Mouse (Mus musculus): ENCODE measurements at regions not wholly inside any gene's neighbourhood (a gene's known extent, or its start where the extent isn't known, plus 50 kb on each side); places are given as distances from the start of the nearest gene placed in this dataset.

DNA sequence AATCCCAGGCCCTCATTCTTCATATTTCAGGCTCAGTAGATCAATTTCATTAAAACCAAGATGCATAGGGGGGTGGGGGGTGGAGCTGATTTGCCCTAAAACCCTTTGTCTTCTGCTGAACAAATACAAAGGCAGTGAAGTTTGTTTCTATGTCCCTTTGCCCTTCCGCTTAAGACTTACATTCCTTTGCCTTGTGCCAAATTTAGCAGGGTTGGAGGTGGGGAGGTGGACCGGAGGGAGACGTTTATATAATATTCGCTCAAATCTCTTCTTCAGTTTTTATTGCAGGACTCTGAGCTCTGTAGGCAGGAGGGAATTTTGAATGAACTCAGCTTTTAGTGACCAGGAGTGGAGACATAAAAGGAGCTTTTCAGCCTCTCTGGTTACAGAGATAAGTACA, 258.8 kb downstream of the Fzd1 start:
- no peaks in the 10 kb centered on the region for H3K36me3 ChIP-seq (ENCODE audit: control insufficient read depth, insufficient read depth, low read length)
- H3K27ac ChIP-seq (ENCODE audit: control insufficient read depth, insufficient read depth, low read depth, low read length), result no peak overlapping the region
- TF ChIP-seq CTCF (IDR thresholded peaks at IDR 0.05; ENCODE audit: control insufficient read depth, insufficient read depth, insufficient replicate concordance, low read depth, low read length) (no peak), POLR2A (IDR thresholded peaks at IDR 0.05; ENCODE audit: control insufficient read depth, low read depth, low read length) (no peak)
- no peaks in the 10 kb centered on the region for H3K27me3 ChIP-seq (ENCODE audit: control insufficient read depth, insufficient read depth, low read length)
- H3K4me1 ChIP-seq (ENCODE audit: control insufficient read depth, insufficient read depth, low read length), result peaks cover 3% of the 10 kb centered on the region
- no peak overlapping the region for H3K4me3 ChIP-seq (ENCODE audit: control insufficient read depth, low read depth, low read length)

DNA sequence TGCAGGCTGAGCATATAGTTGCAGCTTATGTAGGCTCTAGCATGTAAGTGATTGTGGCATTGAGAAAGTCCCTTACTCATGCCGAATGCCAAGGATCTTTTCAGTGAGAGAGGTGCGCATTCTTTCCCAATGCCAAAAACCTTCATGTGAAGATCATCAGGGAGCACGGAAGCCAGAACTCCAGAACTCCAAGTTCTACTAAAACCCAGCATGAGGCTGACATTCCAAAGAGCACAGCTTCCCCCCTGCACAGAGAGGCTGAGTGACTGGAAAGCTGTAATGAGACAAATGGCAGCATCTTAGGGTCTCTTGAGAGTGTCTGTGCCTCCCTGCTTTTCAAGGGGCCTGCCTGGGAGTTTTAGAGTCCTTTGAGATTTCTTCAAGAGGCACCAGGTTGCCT, 259.4 kb downstream of the Fzd1 start:
- H3K4me3 ChIP-seq (ENCODE audit: control insufficient read depth, low read depth, low read length), result no peak overlapping the region
- H3K27me3 ChIP-seq (ENCODE audit: control insufficient read depth, insufficient read depth, low read length), result no peaks in the 10 kb centered on the region
- no peak for TF ChIP-seq POLR2A (IDR thresholded peaks at IDR 0.05; ENCODE audit: control insufficient read depth, low read depth, low read length)
- TF ChIP-seq CTCF (IDR thresholded peaks at IDR 0.05; ENCODE audit: control insufficient read depth, insufficient read depth, insufficient replicate concordance, low read depth, low read length), result no peak
- H3K4me1 ChIP-seq (ENCODE audit: control insufficient read depth, insufficient read depth, low read length), result peaks cover 3% of the 10 kb centered on the region
- 0 out of 2 replicates have a peak overlapping the region, but pooled peaks have one; percentile 13 for H3K27ac ChIP-seq (ENCODE audit: control insufficient read depth, insufficient read depth, low read depth, low read length)
- H3K36me3 ChIP-seq (ENCODE audit: control insufficient read depth, insufficient read depth, low read length), result no peaks in the 10 kb centered on the region

DNA sequence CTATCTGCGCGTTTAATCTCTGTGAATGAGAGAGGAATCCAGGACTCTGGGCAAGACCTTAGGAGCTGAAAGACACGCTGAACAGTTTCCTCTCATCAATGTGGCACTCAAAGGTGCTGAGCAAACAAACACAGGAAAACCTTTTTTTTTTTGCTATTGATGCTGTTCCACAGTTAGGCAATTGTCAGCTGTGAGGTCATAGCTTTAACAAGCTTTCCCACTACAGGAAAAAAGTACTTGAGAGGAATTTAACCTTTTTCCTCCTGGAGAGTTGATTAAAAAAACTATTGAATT, 261.0 kb downstream of the Fzd1 start:
- H3K4me3 ChIP-seq (ENCODE audit: control insufficient read depth, low read depth, low read length), result no peak overlapping the region
- H3K27me3 ChIP-seq (ENCODE audit: control insufficient read depth, insufficient read depth, low read length), result no peaks in the 10 kb centered on the region
- peak overlapping the region; percentile 80 for H3K27ac ChIP-seq (ENCODE audit: control insufficient read depth, insufficient read depth, low read depth, low read length)
- peaks cover 3% of the 10 kb centered on the region for H3K4me1 ChIP-seq (ENCODE audit: control insufficient read depth, insufficient read depth, low read length)
- H3K36me3 ChIP-seq (ENCODE audit: control insufficient read depth, insufficient read depth, low read length), result no peaks in the 10 kb centered on the region
- TF ChIP-seq CTCF (IDR thresholded peaks at IDR 0.05; ENCODE audit: control insufficient read depth, insufficient read depth, insufficient replicate concordance, low read depth, low read length) (no peak), POLR2A (IDR thresholded peaks at IDR 0.05; ENCODE audit: control insufficient read depth, low read depth, low read length) (no peak)

DNA sequence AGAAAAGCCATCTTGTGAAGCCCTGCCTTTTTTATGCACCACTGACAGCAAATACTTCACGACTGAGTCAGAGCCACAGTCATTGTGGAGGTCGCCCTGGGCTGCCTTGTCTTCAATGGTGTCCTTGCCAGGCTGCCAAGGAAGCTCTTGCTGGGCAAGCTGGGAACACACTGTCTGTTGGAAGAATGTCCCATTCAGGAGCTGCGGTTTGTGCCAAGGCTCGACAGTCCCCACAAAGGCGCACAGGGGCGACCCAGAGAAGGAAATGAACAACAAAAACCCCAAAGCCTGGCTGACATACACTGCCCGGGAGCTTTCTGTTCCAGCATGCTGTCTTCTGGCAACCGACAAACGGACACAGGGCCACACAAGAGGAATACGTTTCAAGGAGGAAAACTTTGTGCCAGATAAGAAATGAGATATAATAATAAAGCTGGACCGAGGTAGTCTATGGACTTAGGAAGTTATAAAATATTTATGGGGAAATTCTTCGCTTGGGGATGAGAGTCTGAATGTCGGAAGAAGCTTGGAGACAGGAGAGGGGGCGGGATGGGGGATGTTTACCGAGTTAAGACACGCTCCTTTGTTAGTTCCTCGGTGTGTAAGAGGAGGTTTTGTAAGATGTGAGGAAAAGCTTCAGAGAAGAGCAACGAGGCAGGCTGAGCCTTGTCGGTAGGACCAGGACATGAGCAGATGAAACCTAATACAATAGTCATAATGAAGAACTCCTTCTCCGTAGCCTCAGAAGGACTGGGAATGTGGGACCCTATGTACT, 261.5 kb downstream of the Fzd1 start:
- no peak overlapping the region for H3K4me3 ChIP-seq (ENCODE audit: control insufficient read depth, low read depth, low read length)
- no peaks in the 10 kb centered on the region for H3K36me3 ChIP-seq (ENCODE audit: control insufficient read depth, insufficient read depth, low read length)
- TF ChIP-seq CTCF (IDR thresholded peaks at IDR 0.05; ENCODE audit: control insufficient read depth, insufficient read depth, insufficient replicate concordance, low read depth, low read length) (no peak), POLR2A (IDR thresholded peaks at IDR 0.05; ENCODE audit: control insufficient read depth, low read depth, low read length) (no peak)
- peaks cover 3% of the 10 kb centered on the region for H3K4me1 ChIP-seq (ENCODE audit: control insufficient read depth, insufficient read depth, low read length)
- no peaks in the 10 kb centered on the region for H3K27me3 ChIP-seq (ENCODE audit: control insufficient read depth, insufficient read depth, low read length)
- peak overlapping the region; percentile 80 for H3K27ac ChIP-seq (ENCODE audit: control insufficient read depth, insufficient read depth, low read depth, low read length)

DNA sequence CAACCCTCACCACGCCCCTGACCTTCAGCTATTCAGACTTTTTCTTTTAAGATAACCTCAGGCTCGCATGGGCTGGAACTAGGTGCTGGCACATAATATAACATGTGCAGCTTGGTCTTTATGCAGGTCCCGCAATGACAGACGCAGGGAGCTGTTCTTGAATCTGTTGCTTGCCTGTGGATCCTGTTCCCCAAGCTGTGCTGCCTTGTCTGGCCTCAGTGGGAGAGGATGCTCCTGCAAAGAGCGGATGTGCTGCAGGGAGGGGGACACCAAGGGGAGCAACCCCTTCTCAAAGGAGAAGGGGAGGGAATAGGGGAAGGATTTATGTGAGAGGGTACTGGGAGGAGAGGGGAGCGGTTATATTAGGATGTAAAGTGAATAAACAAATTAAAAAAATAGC, 262.4 kb downstream of the Fzd1 start:
- Histone ChIP-seq H3K27me3 (ENCODE audit: control insufficient read depth, insufficient read depth, low read length) (no peaks in the 10 kb centered on the region), H3K4me3 (ENCODE audit: control insufficient read depth, low read depth, low read length) (no peak overlapping the region), H3K27ac (ENCODE audit: control insufficient read depth, insufficient read depth, low read depth, low read length) (peak overlapping the region; percentile 61; the same call in 1 of the 2 replicates), H3K36me3 (ENCODE audit: control insufficient read depth, insufficient read depth, low read length) (no peaks in the 10 kb centered on the region), H3K4me1 (ENCODE audit: control insufficient read depth, insufficient read depth, low read length) (peaks cover 3% of the 10 kb centered on the region)
- TF ChIP-seq POLR2A (IDR thresholded peaks at IDR 0.05; ENCODE audit: control insufficient read depth, low read depth, low read length), result no peak

DNA sequence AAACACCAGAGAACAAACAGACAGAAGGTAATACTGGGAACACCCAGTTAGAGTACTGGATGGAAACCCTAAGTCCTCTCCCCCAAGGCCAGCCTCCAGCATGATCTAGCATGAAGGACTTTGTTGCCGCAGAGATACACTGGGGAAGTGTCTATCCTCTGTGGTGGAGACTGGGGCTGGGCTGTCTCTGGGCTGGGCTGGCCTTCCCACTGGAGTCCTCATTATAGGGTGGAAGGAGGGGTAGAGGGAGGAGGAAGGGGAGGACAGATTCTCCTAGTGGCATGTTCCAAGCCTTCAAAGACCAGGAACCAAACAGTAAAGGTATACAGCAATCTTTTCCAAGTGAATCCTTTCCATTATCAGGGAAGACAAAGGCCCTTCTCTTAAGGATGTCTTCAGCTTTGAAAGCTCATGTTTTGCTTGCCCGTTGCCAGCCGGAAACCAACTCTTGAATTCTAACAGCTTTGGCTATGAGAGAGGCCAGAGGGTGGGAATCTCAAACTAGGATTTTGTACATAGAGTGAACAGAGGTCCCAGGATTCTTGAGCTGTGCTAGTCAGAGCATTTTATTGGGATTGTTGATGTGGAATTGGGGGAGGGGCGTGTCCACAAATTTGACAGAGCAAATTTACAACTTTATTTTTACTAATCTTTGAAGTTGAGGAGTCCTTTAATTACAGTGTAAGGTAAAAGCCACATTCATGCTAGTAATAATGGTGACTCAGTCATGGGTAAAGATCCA, 271.3 kb downstream of the Fzd1 start:
- Histone ChIP-seq H3K4me3 (ENCODE audit: control insufficient read depth, low read depth, low read length) (no peak overlapping the region), H3K36me3 (ENCODE audit: control insufficient read depth, insufficient read depth, low read length) (no peaks in the 10 kb centered on the region), H3K27ac (ENCODE audit: control insufficient read depth, insufficient read depth, low read depth, low read length) (no peak overlapping the region), H3K4me1 (ENCODE audit: control insufficient read depth, insufficient read depth, low read length) (no peaks in the 10 kb centered on the region), H3K27me3 (ENCODE audit: control insufficient read depth, insufficient read depth, low read length) (no peaks in the 10 kb centered on the region)
- no peak for TF ChIP-seq CTCF (IDR thresholded peaks at IDR 0.05; ENCODE audit: control insufficient read depth, insufficient read depth, insufficient replicate concordance, low read depth, low read length)
- TF ChIP-seq POLR2A (IDR thresholded peaks at IDR 0.05; ENCODE audit: control insufficient read depth, low read depth, low read length), result no peak

DNA sequence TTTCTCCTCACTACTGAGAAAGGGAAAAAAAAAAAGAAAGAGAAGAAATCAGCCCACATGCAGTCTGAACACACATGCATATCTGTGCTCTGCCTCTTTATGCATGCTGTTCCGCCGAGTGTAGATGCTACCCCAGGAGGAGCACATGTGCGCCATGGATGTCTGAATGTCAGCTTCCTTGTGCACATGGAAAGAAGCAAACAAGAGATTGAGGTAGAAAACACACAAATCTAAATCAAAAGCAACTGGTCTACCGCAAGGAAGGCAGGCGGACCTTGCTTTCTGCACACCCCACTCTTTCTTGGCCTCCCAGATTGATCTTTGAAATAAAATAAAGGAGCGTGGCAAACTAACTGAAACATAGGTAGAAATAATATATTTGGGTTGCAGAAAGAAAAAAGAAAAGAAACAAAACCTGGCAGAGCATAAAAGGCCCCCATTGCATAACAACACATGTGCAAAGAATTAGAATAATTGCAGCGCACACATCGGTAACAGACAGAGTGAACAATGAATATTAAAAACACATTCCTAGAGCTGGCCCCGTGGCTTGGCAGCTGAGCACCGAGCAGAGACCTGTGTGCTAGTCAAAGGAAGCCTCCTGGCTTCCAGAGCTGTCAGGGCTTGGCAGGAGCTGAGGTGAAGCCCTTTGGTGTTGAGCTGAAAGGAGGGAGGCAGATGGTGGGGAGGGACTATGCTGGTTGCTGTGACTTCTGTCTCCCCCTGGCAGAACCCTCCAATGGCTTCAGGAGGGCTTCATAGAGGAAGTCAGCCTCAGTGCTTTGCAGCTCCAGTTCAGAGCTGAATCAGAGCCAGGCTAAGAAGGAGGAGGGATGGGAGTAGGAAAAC, 272.1 kb downstream of the Fzd1 start:
- Histone ChIP-seq H3K4me3 (ENCODE audit: control insufficient read depth, low read depth, low read length) (no peak overlapping the region), H3K36me3 (ENCODE audit: control insufficient read depth, insufficient read depth, low read length) (no peaks in the 10 kb centered on the region), H3K27ac (ENCODE audit: control insufficient read depth, insufficient read depth, low read depth, low read length) (no peak overlapping the region; the same call in 1 of the 2 replicates), H3K27me3 (ENCODE audit: control insufficient read depth, insufficient read depth, low read length) (no peaks in the 10 kb centered on the region), H3K4me1 (ENCODE audit: control insufficient read depth, insufficient read depth, low read length) (no peaks in the 10 kb centered on the region)
- TF ChIP-seq CTCF (IDR thresholded peaks at IDR 0.05; ENCODE audit: control insufficient read depth, insufficient read depth, insufficient replicate concordance, low read depth, low read length) (no peak), POLR2A (IDR thresholded peaks at IDR 0.05; ENCODE audit: control insufficient read depth, low read depth, low read length) (no peak)
